Mouse (Mus musculus) CH12.LX (cell line): ENCODE measurements around the gene Gdap2.

Experiments
- CTCF ChIP-seq, 2 experiments: IDR thresholded peaks in 1 of 2; conservative IDR thresholded peaks in 1 of 2; 2 replicates each; pipeline ENCODE4 v1.5.1; 2011 to 2012; ENCODE audit warnings: low read depth in 2 of 2, low read length in 2 of 2, improper control_type of control experiment in 1 of 2, inconsistent platforms in 1 of 2, mild to moderate bottlenecking in 1 of 2, moderate library complexity in 1 of 2
- EP300 ChIP-seq: IDR thresholded peaks from 2 replicates; pipeline ENCODE4 v1.6.1; 2011; ENCODE audit warnings: low read length, improper control_type of control experiment
- GABPA ChIP-seq: IDR thresholded peaks from 2 replicates; pipeline ENCODE4 v1.6.1; 2012; ENCODE audit warnings: low read depth, low read length, improper control_type of control experiment, inconsistent platforms; ENCODE audit not compliant: insufficient replicate concordance
- MAZ ChIP-seq: IDR thresholded peaks from 2 replicates; pipeline ENCODE4 v1.6.1; 2012; ENCODE audit warnings: low read depth, mild to moderate bottlenecking, inconsistent platforms, low read length, improper control_type of control experiment, moderate library complexity
- MEF2A ChIP-seq: IDR thresholded peaks from 2 replicates; pipeline ENCODE4 v1.6.1; 2014; ENCODE audit warnings: low read depth, mild to moderate bottlenecking, inconsistent platforms, low read length, improper control_type of control experiment, borderline replicate concordance
- PAX5 ChIP-seq: IDR thresholded peaks from 2 replicates; pipeline ENCODE4 v1.6.1; 2012; ENCODE audit warnings: low read length, inconsistent platforms, mixed read lengths
- POLR2A ChIP-seq: IDR thresholded peaks from 2 replicates; pipeline ENCODE4 v1.6.1; 2011; ENCODE audit warnings: low read depth, mild to moderate bottlenecking, improper control_type of control experiment, low read length
- SIN3A ChIP-seq: IDR thresholded peaks from 2 replicates; pipeline ENCODE4 v1.6.1; 2012; ENCODE audit warnings: low read length, improper control_type of control experiment, inconsistent platforms
- TCF12 ChIP-seq: IDR thresholded peaks from 2 replicates; pipeline ENCODE4 v1.6.1; 2014; ENCODE audit warnings: low read depth, mild to moderate bottlenecking, inconsistent platforms, low read length, improper control_type of control experiment
- UBTF ChIP-seq: IDR thresholded peaks from 2 replicates; pipeline ENCODE4 v1.6.1; 2012; ENCODE audit warnings: low read depth, mild to moderate bottlenecking, inconsistent platforms, low read length, improper control_type of control experiment, moderate library complexity
- ZC3H11A ChIP-seq: IDR thresholded peaks from 2 replicates; pipeline ENCODE4 v1.6.1; 2012; ENCODE audit warnings: low read depth, mild to moderate bottlenecking, inconsistent platforms, low read length, improper control_type of control experiment

- TF ChIP-seq TCF12 (no peak), EP300 (peak; percentile 57), POLR2A (no peak), CTCF (conservative IDR thresholded peaks at IDR 0.05 in 1 of 2, IDR thresholded peaks at IDR 0.05 in 1 of 2; ENCODE audit: low read depth in 2 of 2, low read length in 2 of 2) (no peak), MEF2A (no peak), MAZ (no peak), UBTF (no peak), SIN3A (0 out of 2 replicates have a peak, but pooled peaks have one; percentile 29), ZC3H11A (no peak), GABPA (no peak), PAX5 (no peak)
These were observed 13.8 kb downstream of the Gdap2 start for GRCm38 (mm10) chr3:100176031-100176430.
